Mouse (Mus musculus): ENCODE measurements around the gene Aox4. TPM values are rescaled to one million over a fixed set of nuclear protein-coding genes. Genes with fewer than 3 reads are reported as not detected.

The Aox4 gene
- polyA plus RNA-seq, 1 experiment from 2014 or later = 30.0 TPM

Other genes starting within 250 kb of the Aox4 start
- 12.5 and 14.8 TPM in 2 replicates for gene Sgo2a, start 214.4 kb upstream of the Aox4 start, polyA plus RNA-seq (2015; fragmentation: Nextera tagmentation; extraction: Ambion mirVana)
- gene Kctd18, start 191.4 kb upstream of the Aox4 start, polyA plus RNA-seq (2015; fragmentation: Nextera tagmentation; extraction: Ambion mirVana) = 20.4 and 21.6 TPM in 2 replicates
- gene Aox1, start 180.5 kb upstream of the Aox4 start, polyA plus RNA-seq (2015; fragmentation: Nextera tagmentation; extraction: Ambion mirVana) = 0.34 and 0.47 TPM in 2 replicates
- gene Aox3, start 97.3 kb upstream of the Aox4 start, polyA plus RNA-seq (2015; fragmentation: Nextera tagmentation; extraction: Ambion mirVana) = 1.9 and 3.1 TPM in 2 replicates
- 1.4 and 2.9 TPM in 2 replicates for gene Aox2, start 67.9 kb downstream of the Aox4 start, polyA plus RNA-seq (2015; fragmentation: Nextera tagmentation; extraction: Ambion mirVana)
- 292 and 297 TPM in 2 replicates for gene Bzw1, start 182.5 kb downstream of the Aox4 start, polyA plus RNA-seq (2015; fragmentation: Nextera tagmentation; extraction: Ambion mirVana)
- gene Clk1, start 213.7 kb downstream of the Aox4 start, polyA plus RNA-seq (2015; fragmentation: Nextera tagmentation; extraction: Ambion mirVana) = 197 and 201 TPM in 2 replicates
- gene Nif3l1, start 234.8 kb downstream of the Aox4 start, polyA plus RNA-seq (2015; fragmentation: Nextera tagmentation; extraction: Ambion mirVana) = 40.6 and 44.5 TPM in 2 replicates
- gene Ppil3, start 235.1 kb downstream of the Aox4 start, polyA plus RNA-seq (2015; fragmentation: Nextera tagmentation; extraction: Ambion mirVana) = 52.2 and 54.4 TPM in 2 replicates

Data from embryonic facial prominence, embryonic 15.5 days (tissue).